Mouse (Mus musculus) 3T3-L1 (cell line): Measurements from ENCODE around the gene Cnn3.
A peak's percentile ranks its signal among the peaks of the same experiment; 100 is the strongest.

Experiments used
- DNase-seq: peaks from one replicate; pipeline ENCODE4 v3.0.0-alpha.2; 2015; ENCODE audit warnings: low read depth, low spot score

Gene Cnn3

GRCm38 (mm10) chr3:121425861-121426620 is at the start of gene Cnn3:
Gene Cnn3 (plus strand): TSS chr3:121426497.
- peak; percentile 89 for DNase-seq

DNA sequence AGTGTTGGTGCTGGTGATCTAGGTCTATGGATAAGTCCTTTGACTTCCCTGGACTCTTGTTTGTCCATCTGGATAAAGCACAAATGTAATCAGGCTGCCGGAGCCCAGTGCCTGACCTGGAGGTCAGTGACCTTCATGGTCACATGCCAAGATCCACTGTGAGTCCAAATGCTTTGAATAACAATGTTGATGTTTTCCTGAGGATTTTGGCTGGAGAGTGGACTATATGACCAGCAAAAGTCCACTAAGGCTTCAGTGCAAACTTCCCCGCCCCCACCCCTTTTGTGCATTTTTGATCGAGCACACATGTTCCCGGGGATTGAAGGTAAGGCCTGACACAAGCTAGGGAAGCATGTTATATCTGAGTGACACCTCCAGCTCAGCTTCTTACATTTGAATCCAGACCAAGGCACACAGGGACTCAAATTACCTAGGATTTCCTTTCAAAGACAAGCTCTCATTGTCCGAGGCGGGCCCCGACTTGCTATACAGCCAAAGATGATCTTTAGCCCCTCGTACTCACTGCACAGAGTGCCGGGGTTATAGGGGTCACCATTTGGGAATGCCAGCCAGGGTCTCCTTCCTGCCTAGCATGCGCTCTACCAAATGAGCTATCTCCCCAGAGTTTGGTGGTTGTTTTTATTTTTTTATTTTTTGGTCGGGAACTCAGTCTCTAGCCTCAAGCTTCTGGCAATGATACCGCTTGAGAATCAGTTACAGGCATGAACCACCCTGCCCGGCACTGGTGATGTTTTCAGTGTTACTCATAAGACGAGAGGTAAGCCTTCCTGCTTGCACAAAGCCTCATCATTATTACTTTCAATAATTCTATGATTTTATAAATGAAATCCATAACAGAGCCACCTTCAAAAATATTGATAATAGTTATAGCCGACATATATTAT is 47.3 kb upstream of the Cnn3 start:
- DNase-seq, result peak; percentile 84

- DNase-seq, result peak; percentile 89
These were observed 46.6 kb upstream of the Cnn3 start for GRCm38 (mm10) chr3:121379699-121380098.

DNA sequence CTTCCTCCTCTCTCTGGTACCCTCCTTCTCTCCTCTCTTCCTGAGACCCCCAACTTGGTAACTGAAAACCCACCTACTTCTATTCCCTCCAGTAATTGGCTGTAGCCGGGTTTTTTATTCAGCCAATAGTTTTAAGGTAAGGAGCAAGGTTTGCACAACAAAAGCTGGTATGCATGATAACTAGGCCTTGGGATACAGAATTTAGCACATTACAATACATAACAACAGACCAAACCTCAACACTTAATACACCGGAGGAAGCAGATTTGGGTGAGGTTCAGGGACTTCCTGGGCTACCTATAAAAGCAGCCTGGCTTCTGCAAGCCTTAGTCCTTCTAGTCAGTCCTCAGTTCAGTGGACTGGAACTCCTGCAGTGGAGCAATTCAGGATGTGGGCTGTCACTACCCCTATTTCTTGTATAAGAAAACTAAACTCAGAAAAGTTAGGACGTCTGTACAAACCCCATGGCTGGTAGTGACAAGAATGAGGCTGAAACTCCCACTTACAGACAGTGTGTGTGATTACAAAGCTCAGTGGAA is 38.8 kb upstream of the Cnn3 start:
- no peak for DNase-seq

DNA sequence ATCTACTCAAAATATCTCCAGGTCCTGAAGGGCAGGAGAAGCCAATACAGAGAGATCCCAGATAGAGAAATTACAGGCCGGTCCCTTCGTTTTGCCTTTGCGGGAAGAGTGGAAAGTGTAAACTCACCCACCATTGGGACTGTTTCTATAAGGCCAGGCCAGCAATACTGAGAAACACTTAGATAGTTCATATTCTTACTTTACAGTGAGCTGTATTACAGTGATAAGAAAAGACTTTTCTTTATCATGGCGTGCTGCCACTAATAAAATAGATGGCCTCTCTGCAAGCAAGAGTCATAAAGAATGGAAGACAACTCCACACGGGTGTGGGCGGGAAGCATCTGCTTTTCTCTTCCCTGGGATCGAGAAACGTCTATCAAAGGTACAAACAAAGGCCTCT is 36.9 kb upstream of the Cnn3 start:
- DNase-seq, result no peak

DNA sequence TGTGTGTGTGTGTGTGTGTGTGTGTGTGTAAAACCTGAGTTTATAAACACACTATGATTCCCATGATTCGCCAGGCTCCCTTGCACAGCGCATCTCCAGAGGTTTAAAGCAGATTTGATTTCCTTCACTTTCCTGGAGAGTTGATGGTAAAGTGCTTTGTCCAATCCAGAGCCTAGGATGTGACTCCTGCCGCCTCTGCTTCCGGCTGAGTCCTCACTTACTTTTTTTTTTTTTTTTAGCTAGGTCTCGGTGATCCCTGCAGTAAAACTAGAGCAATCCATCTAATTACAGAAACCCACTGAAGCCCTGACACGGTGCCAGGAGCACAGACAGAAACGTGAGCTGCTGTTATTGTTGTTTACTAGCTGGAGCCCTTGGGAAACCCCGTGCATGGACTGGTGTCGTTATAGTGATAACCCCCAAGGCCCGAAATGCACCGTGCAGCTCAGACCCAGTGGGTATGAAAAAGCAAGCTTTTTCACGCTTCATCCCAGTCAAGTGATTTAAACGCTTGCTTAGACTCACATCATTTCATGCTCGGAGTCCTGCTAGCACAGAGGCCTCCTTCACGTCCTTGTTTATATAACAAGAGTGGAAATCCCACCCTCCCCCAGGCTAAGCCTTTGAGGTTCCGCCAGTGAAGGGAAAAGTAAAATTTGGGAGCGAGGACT is 36.3 kb upstream of the Cnn3 start:
- no peak for DNase-seq

- DNase-seq, result no peak
These were observed 35.6 kb upstream of the Cnn3 start for GRCm38 (mm10) chr3:121390724-121391123.

DNA sequence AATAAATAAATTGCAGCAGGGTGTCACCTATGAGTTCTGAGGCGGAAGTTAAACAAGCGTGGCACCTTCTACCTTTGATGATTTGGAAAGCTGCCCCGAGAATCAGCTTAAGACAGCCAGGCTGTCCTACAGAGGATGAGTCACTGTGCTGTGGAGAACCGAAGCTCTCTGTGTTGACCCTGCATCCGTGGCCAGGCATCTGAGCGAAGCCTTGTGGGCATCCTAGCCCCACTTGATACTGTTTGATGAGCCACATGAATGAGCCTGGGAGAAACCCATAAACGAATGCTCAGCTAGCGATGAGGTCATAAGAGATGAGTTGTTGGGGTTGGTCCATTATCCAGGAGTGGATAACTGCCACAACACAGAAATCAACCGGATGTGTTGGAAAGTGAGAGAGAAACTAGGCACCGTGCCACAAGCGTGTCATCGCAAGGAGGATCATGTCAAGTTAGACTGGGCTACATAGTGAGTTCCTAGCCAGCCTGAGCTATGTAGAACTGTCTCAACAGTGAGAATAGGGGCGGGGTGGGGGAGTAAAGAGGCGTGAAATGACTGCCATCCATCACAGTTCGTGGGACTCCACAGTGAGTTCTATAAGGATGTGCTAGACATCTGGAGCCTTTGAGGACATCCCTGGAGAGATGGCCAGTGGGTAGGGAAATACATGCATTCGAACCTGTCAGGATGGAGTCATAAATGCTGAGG is 30.6 kb upstream of the Cnn3 start:
- peak; percentile 64 for DNase-seq

- DNase-seq, result no peak
These were observed 29.7 kb upstream of the Cnn3 start for GRCm38 (mm10) chr3:121396561-121396960.

DNA sequence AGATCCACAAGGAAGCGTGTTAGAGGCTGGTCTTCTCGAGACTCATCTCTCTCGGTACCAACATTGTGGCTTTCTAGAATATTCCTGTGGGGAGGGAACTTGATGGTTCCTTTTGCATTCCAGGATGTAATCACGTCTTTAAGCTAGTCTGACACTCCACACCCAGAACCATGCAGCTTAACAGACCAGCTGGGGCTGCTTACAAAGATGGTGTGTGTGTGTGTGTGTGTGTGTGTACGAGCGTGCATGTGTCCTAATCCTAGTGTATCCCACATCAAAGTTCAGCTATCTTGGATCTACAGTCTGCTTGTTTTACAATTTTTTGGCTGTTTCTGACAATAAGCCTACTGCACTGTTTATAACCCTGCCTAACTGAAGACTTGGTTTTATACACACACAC is 29.3 kb upstream of the Cnn3 start:
- no peak for DNase-seq

DNA sequence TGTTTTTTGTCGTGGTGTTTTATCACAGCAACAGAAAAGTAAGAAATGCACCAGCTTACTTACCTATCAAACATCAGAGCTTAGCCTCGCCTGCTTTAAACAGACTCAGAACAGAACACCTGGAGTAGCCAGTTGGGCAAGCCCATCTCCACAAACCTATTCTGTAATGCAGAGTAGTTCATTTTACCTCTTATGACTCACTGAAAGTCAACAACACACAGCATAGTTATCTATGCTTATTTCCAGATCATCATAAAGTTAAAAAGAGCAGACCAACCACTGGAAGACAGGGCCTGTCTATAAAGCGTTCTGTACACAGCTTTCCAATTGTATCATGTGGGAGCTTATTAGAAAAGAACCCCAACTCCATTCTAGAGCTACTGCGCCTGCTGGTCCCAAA is 24.9 kb upstream of the Cnn3 start:
- no peak for DNase-seq

DNA sequence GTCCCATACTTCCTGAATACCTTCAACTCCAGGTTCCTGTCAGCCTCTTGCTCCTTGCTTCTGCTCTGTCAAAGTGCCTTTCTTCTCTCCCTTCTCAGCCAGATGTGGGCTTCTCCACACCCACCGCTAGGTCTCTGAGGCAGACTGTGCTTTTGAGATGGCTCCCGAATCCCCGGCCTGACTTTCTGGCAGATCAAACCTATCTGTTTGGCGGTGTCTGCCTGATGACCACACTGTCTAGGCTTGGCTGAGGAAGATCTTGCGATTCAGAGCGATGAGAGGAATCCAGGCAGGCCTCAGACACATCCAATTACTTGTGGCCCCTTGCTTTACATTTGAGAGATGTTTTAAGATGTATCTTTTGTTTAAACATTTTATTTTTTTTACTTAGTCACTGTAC is 24.2 kb upstream of the Cnn3 start:
- DNase-seq, result no peak

- DNase-seq, result no peak
These were observed 22.8 kb upstream of the Cnn3 start for GRCm38 (mm10) chr3:121403449-121403848.

DNA sequence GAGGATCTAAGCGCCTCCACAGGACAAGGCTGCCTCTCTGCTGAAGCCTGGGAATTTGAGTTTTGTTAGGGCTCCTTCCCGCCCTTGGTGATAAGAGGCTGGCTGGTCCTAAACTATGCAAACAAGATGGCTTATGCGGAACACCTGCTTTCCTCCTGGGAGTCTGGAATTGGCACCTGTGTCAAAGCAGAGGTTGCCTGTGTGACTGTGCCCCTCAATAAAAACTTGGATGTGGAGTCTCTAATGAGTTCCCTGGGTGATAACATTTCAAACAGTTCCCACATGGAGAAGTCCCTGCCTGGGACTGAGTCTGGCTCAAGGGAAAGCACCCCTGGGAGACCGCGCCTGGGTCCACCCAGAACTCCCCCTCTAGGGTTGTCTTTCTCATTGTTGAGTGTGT is 21.2 kb upstream of the Cnn3 start:
- no peak for DNase-seq

GRCm38 (mm10) chr3:121407417-121407816 is 18.9 kb upstream of the Cnn3 start:
- no peak for DNase-seq

DNA sequence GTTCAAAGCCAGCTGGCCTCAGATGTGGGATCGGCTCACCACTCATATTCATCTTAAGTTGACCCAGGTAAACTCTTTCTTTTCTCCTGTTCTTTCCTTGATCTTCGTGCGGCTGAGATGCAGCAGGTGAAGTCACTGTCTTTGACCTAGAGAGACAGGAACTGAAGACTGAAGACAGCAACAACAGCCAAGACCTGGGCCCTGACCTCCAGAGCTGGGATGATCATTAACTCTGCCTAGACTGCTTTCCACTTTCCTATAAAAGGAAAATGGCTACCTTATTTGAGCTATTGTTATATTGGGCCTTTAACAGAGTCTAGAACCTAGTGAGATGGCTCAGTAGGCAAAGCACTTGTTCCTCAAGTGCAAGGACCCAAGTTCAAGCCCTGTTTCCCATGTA is 17.9 kb upstream of the Cnn3 start:
- no peak for DNase-seq

DNA sequence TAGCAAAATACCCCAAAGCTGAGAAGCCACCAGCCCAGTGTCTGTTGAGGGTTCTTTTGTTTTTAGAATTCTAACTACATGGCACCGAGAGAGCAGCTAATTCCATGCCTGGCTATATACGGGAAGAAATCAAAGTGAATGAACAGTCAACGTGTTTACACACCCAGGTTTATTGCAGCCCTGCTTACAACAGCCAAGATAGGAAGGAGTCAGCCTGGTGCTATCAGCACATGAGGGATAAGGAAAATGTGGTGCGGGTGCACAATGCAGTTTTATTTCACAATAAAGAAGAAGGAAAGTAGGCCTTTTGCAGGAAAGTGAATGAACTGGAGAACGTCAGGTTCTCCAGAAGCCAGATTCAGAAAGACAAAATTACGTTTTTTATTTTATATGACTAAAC is 14.8 kb upstream of the Cnn3 start:
- no peak for DNase-seq

DNA sequence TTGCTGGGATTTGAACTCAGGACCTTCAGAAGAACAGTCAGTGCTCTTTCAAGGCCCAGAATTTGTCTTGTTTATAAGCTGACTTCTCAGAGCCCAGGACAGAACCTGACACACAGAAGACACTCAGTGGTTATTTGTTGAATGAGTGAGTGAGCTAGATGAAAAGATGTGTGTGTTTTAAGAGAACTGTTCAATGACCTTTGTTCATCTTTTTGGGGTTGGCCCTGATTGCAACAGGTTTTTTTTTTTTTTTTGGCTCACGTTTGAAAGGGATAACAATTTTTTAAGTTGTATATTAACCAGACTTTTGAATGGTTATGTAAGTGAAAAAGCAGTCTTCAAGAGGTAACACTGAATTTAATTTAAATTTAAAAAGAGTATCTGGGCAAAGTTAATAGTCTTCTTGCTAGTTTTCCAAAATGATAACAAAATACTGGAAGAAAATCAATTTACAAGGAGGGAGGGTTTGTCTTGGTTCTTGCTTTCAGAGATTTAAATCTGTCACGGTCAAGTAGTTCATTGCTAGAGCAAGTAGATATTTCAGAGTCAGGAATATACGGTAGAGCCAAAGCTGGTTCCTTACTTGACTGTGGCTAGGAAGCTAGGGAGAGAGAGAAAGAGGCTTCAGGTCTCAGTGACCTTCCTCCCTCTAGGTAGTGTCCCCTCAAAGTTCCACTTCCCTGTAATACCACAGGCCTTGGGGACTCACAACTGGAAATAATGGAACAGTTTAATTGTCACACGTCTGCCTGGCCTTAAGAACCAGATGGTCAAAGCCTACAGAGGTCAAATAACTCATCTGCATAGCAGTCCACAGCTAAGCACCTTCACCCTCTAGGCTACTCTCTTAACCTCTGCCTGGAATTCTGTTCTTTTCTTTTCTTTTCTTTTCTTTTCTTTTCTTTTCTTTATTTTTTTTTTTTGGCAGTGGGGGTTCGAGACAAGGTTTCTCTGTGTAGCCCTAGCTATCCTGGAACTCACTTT is 9.8 kb upstream of the Cnn3 start:
- DNase-seq, result no peak

DNA sequence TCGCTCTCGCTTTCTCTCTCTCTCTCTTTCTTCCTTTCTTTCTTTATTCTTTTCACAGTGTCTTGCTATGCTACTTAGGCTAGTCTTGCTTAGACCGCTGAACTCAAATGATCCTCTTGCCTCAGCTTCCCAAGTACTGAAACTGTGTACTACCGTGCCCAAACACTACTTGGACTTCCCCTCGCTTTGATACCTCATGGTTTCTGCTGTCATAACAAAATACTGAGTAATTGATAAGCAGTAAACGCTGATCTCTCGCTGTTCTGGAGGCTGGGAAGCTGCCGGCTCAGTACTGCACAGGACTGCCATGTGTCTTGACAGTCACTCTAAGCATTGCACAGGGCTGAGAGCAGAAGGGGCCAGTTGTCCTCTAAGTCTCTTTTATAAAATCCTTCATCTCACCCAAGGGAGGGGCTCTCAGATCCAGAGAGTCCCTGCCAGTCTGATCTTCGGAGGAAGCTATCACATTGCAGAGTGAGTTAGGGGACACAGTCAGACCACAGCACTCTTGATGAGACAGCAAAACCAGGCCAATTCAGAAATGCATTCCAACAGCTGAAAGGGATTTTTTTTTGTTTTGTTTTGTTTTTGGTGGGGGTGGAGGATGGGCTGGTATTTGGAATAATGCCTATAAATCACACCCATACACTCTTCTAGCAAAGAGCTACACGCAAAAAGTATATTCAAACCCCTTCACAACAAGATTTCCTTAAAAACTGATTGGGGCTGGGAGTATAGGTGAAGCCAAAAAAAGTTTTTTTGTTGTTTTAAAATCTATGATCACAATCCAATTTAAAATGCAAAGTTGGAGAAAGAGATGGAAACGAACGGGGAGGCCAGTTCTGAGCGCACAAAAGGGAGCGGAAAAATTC is 8.7 kb upstream of the Cnn3 start:
- no peak for DNase-seq
